Mouse (Mus musculus) heart, embryonic 13.5 days (tissue): ENCODE data around the gene Kif5a. TPM values are rescaled to one million over a fixed set of nuclear protein-coding genes. Genes with fewer than 3 reads are reported as not detected.
"Not testable (repeated sequence)": the region's sequence is repeated elsewhere in the genome, so short reads cannot be mapped to it uniquely, and the experiment has no call there.

Source experiments
- ATAC-seq: fragments of 200-750 bp; cut with Nextera tagmentation; 2 replicates; pipeline ENCODE4 v1.8.0; 2017; ENCODE audit warnings: moderate TSS enrichment; ENCODE audit not compliant: insufficient number of reproducible peaks, low FRiP score, low TSS enrichment; ENCODE audit errors: extremely low read depth
- H3K27ac ChIP-seq: fragments of 300-500 bp; sonication (generic); replicated peaks from 2 replicates; pipeline ENCODE4 v1.5.1; 2015; ENCODE audit warnings: moderate library complexity, mild to moderate bottlenecking, inconsistent platforms
- H3K27me3 ChIP-seq: fragments of 300-500 bp; sonication (generic); replicated peaks from 2 replicates; pipeline ENCODE4 v1.6.1; 2015; ENCODE audit warnings: mild to moderate bottlenecking, inconsistent platforms
- H3K36me3 ChIP-seq: fragments of 300-500 bp; sonication (generic); 2 replicates; pipeline ENCODE4 v1.6.1; 2015; ENCODE audit warnings: mild to moderate bottlenecking, inconsistent platforms
- H3K4me1 ChIP-seq: fragments of 300-500 bp; sonication (generic); 2 replicates; pipeline ENCODE4 v1.6.1; 2015; ENCODE audit warnings: inconsistent platforms
- H3K4me2 ChIP-seq: fragments of 300-500 bp; sonication (generic); 2 replicates; pipeline ENCODE4 v1.6.1; 2015; ENCODE audit warnings: inconsistent platforms, mild to moderate bottlenecking, moderate library complexity
- H3K4me3 ChIP-seq: fragments of 300-500 bp; sonication (generic); 2 replicates; pipeline ENCODE4 v1.5.1; 2015; ENCODE audit warnings: moderate library complexity, mild to moderate bottlenecking, inconsistent platforms
- H3K9ac ChIP-seq: fragments of 300-500 bp; sonication (generic); 2 replicates; pipeline ENCODE4 v1.6.1; 2015; ENCODE audit warnings: inconsistent platforms, mild to moderate bottlenecking, moderate library complexity
- H3K9me3 ChIP-seq: fragments of 300-500 bp; sonication (generic); 2 replicates; pipeline ENCODE4 v1.6.1; 2016; ENCODE audit warnings: inconsistent platforms
- WGBS: fragments of 180-500 bp; shearing (Covaris S2); methylation state at CpG from one replicate; pipeline ENCODE4 v1.1.7; 2015; ENCODE audit warnings: mixed read lengths; 5-methylcytosine and 5-hydroxymethylcytosine counted together
- polyA plus RNA-seq: library from polyadenylated mRNA; unstranded; fragments of >200 nt; fragmentation: Nextera tagmentation; extraction: Ambion mirVana; gene quantifications from 2 replicates; pipeline ENCODE4 v1.2.1, GENCODE M21; 2015

Gene Kif5a
- polyA plus RNA-seq, 1 experiment from 2014 or later, result 0.63 TPM

GRCm38 (mm10) chr10:127197104-127197503, 66.0 kb downstream of the Kif5a start:
- 87% methylated on average over 8 of the region's 8 CpGs for WGBS
- Histone ChIP-seq H3K4me2 (no peak overlapping the region), H3K36me3 (peaks cover 61% of the 10 kb centered on the region), H3K9me3 (no peaks in the 10 kb centered on the region), H3K4me1 (peaks cover 36% of the 10 kb centered on the region), H3K9ac (no peak overlapping the region), H3K27ac (peak overlapping the region; percentile 95), H3K4me3 (no peak overlapping the region), H3K27me3 (no peaks in the 10 kb centered on the region)
- no peak for ATAC-seq

GRCm38 (mm10) chr10:127196392-127196791, 66.8 kb downstream of the Kif5a start:
- peak; percentile 43; the same call in 1 of the 2 replicates for ATAC-seq
- peak overlapping the region; percentile 95 for H3K27ac ChIP-seq
- 3% methylated on average over 5 of the region's 5 CpGs for WGBS
- peaks cover 42% of the 10 kb centered on the region for H3K4me1 ChIP-seq
- no peaks in the 10 kb centered on the region for H3K27me3 ChIP-seq
- H3K9ac ChIP-seq, result peak overlapping the region; percentile 96
- H3K9me3 ChIP-seq, result no peaks in the 10 kb centered on the region
- H3K4me3 ChIP-seq, result peak overlapping the region; percentile 96
- peak overlapping the region; percentile 94 for H3K4me2 ChIP-seq
- peaks cover 59% of the 10 kb centered on the region for H3K36me3 ChIP-seq

- H3K4me2 ChIP-seq, result peak within 1 kb of the TSS; percentile 94
Measured at GRCm38 (mm10) chr10:127195328-127196129, 67.6 kb downstream of the Kif5a start, which contains the start of gene Dtx3. TSS of gene Dtx3 (minus strand) at chr10:127195728.

GRCm38 (mm10) chr10:127194428-127195327, 68.5 kb downstream of the Kif5a start:
- Histone ChIP-seq H3K9ac (peak overlapping the region; percentile 96), H3K27ac (peak overlapping the region; percentile 95), H3K36me3 (peaks cover 53% of the 10 kb centered on the region), H3K27me3 (no peaks in the 10 kb centered on the region), H3K4me2 (peak overlapping the region; percentile 94), H3K4me3 (peak overlapping the region; percentile 96), H3K4me1 (peaks cover 58% of the 10 kb centered on the region), H3K9me3 (no peaks in the 10 kb centered on the region)
- 11% methylated on average over 22 of the region's 22 CpGs for WGBS
- 0 out of 2 replicates have a peak, but pooled peaks have one; percentile 29 for ATAC-seq

More at GRCm38 (mm10) chr10:127195328-127196129, 67.6 kb downstream of the Kif5a start, which contains the start of gene Dtx3:
- WGBS, result under 1% methylated on average over 44 of the region's 47 CpGs
- peaks cover 60% of the 10 kb centered on the region for H3K36me3 ChIP-seq
- H3K9ac ChIP-seq, result peak within 1 kb of the TSS; percentile 96
- peak within 1 kb of the TSS; percentile 95 for H3K27ac ChIP-seq
- peaks cover 50% of the 10 kb centered on the region for H3K4me1 ChIP-seq
- ATAC-seq, result 0 out of 2 replicates have a peak, but pooled peaks have one; percentile 22
- H3K9me3 ChIP-seq, result no peaks in the 10 kb centered on the region
- peak within 1 kb of the TSS; percentile 96 for H3K4me3 ChIP-seq
- no peaks in the 10 kb centered on the region for H3K27me3 ChIP-seq

- 77% methylated on average over 9 of the region's 9 CpGs for WGBS
- no peak overlapping the region for H3K4me2 ChIP-seq
- H3K36me3 ChIP-seq, result peaks cover 36% of the 10 kb centered on the region
- no peaks in the 10 kb centered on the region for H3K27me3 ChIP-seq
- H3K4me1 ChIP-seq, result peaks cover 67% of the 10 kb centered on the region
- H3K9ac ChIP-seq, result no peak overlapping the region; the same call in 1 of the 2 replicates
- H3K4me3 ChIP-seq, result no peak overlapping the region
- H3K9me3 ChIP-seq, result no peaks in the 10 kb centered on the region
- no peak for ATAC-seq
- no peak overlapping the region for H3K27ac ChIP-seq
Measured at GRCm38 (mm10) chr10:127193011-127193410, 70.1 kb downstream of the Kif5a start.

- not testable (repeated sequence) for H3K9ac ChIP-seq, ATAC-seq, H3K4me3 ChIP-seq, H3K27me3 ChIP-seq, H3K4me2 ChIP-seq, H3K9me3 ChIP-seq
- Histone ChIP-seq H3K36me3 (peaks cover 27% of the 10 kb centered on the region), H3K4me1 (peaks cover 72% of the 10 kb centered on the region), H3K27ac (peak overlapping the region; percentile 50)
- 56% methylated on average over 1 of the region's 1 CpGs for WGBS
Measured at GRCm38 (mm10) chr10:127192057-127192328, 71.2 kb downstream of the Kif5a start.

- H3K4me1 ChIP-seq, result peaks cover 66% of the 10 kb centered on the region
- no peaks in the 10 kb centered on the region for H3K9me3 ChIP-seq
- H3K9ac ChIP-seq, result no peak overlapping the region
- peak overlapping the region; percentile 50 for H3K27ac ChIP-seq
- no peak for ATAC-seq
- 0 out of 2 replicates have a peak, but pooled peaks cover 6% of the 10 kb centered on the region for H3K27me3 ChIP-seq
- H3K4me3 ChIP-seq, result no peak overlapping the region
- 56% methylated on average over 19 of the region's 19 CpGs for WGBS
- peak overlapping the region; percentile 98; the same call in 1 of the 2 replicates for H3K4me2 ChIP-seq
- H3K36me3 ChIP-seq, result peaks cover 33% of the 10 kb centered on the region
Measured at GRCm38 (mm10) chr10:127191191-127192056, 71.7 kb downstream of the Kif5a start.

- Histone ChIP-seq H3K9ac (peak overlapping the region; percentile 89), H3K4me3 (peak overlapping the region; percentile 76), H3K36me3 (peaks cover 40% of the 10 kb centered on the region), H3K27ac (peak overlapping the region; percentile 77), H3K27me3 (peaks cover 7% of the 10 kb centered on the region), H3K4me2 (peak overlapping the region; percentile 98), H3K9me3 (no peaks in the 10 kb centered on the region), H3K4me1 (peaks cover 63% of the 10 kb centered on the region)
- 37% methylated on average over 14 of the region's 14 CpGs for WGBS
- no peak for ATAC-seq
Measured at GRCm38 (mm10) chr10:127190398-127191190, 72.6 kb downstream of the Kif5a start.

GRCm38 (mm10) chr10:127189651-127190381, 73.3 kb downstream of the Kif5a start, which contains the start of gene Arhgef25:
TSS of gene Arhgef25 (minus strand) at chr10:127190083.
- Histone ChIP-seq H3K9me3 (no peaks in the 10 kb centered on the region), H3K27me3 (peaks cover 14% of the 10 kb centered on the region), H3K9ac (peak within 1 kb of the TSS; percentile 89), H3K36me3 (peaks cover 46% of the 10 kb centered on the region), H3K4me3 (peak within 1 kb of the TSS; percentile 76), H3K4me1 (peaks cover 60% of the 10 kb centered on the region), H3K4me2 (peak within 1 kb of the TSS; percentile 98), H3K27ac (peak within 1 kb of the TSS; percentile 77)
- 4% methylated on average over 35 of the region's 35 CpGs for WGBS
- no peak for ATAC-seq
